Mouse (Mus musculus) cerebellum, postnatal 14 days (tissue): ENCODE results near the gene Gm10722.
A peak's percentile ranks its signal among the peaks of the same experiment; 100 is the strongest.
"Not testable (repeated sequence)": the region's sequence is repeated elsewhere in the genome, so short reads cannot be mapped to it uniquely, and the experiment has no call there.

Experiments
- DNase-seq, 2 experiments: peaks; one replicate each; pipeline ENCODE4 v3.0.0; 2021; ENCODE audit warnings: mixed read lengths in 2 of 2

Gene Gm10722

DNA sequence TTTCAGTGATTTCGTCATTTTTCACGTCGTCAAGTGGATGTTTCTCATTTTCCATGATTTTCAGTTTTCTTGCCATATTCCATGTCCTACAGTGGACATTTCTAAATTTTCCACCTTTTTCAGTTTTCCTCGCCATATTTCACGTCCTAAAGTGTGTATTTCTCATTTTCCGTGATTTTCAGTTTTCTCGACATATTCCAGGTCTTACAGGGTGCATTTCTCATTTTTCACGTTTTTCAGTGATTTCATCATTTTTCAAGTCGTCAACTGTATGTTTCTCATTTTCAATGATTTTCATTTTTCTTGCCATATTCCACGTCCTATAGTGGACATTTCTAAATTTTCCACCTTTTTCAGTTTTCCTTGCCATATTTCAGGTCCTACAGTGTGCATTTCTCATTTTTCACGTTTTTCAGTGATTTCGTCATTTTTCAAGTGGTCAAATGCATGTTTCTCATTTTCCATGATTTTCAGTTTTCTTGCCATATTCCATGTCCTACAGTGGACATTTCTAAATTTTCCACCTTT lies at the start of gene Gm10722:
Gene Gm10722, plus strand, starts transcription at position 478 of the 528 bp plus-strand sequence.
- DNase-seq = not testable (repeated sequence)

DNA sequence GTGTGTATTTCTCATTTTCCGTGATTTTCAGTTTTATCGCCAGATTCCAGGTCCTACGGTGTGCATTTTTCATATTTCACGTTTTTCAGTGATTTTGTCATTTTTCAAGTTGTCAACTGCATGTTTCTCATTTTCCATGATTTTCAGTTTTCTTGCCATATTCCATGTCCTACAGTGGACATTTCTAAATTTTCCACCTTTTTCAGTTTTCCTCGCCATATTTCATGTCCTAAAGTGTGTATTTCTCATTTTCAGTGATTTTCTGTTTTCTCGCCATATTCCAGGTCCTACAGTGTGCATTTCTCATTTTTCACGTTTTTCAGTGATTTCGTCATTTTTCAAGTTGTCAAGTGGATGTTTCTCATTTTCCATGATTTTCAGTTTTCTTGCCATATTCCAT lies 284 bp downstream of the Gm10722 start:
- not testable (repeated sequence) for DNase-seq

DNA sequence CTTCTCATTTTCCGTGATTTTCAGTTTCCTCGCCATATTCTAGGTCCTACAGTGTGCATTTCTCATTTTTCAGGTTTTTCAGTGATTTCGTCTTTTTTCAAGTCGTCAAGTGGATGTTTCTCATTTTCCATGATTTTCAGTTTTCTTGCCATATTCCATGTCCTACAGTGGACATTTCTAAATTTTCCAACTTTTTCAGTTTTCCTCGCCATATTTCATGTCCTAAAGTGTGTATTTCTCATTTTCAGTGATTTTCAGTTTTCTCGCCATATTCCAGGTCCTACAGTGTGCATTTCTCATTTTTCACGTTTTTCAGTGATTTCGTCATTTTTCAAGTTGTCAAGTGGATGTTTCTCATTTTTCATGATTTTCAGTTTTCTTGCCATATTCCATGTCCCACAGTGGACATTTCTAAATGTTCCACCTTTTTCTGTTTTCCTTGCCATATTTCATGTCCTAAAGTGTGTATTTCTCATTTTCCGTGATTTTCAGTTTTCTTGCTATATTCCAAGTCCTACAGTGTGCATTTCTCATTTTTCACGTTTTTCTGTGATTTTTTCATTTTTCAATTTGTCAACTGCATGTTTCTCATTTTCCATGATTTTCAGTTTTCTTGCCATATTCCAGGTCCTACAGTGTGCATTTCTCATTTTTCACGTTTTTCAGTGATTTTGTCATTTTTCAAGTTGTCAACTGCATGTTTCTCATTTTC lies 1.4 kb downstream of the Gm10722 start:
- peak; percentile 85 to 99 for DNase-seq

DNA sequence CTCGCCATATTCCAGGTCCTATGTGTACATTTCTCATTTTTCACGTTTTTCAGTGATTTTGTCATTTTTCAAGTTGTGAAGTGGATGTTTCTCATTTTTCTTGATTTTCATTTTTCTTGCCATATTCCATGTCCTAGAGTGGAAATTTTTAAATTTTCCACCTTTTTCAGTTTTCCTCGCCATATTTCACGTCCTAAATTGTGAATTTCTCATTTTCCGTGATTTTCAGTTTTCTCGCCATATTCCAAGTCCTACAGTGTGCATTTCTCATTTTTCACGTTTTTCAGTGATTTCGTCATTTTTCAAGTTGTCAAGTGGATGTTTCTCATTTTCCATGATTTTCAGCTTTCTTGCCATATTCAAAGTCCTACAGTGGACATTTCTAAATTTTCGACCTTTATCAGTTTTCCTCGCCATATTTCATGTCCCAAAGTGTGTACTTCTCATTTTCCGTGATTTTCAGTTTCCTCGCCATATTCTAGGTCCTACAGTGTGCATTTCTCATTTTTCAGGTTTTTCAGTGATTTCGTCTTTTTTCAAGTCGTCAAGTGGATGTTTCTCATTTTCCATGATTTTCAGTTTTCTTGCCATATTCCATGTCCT lies 2.2 kb downstream of the Gm10722 start, which contains the start of gene Gm11168:
Gene Gm11168, plus strand, starts transcription at position 553 of the 603 bp plus-strand sequence.
- DNase-seq = peak in 1 of 2 experiments; percentile 3

DNA sequence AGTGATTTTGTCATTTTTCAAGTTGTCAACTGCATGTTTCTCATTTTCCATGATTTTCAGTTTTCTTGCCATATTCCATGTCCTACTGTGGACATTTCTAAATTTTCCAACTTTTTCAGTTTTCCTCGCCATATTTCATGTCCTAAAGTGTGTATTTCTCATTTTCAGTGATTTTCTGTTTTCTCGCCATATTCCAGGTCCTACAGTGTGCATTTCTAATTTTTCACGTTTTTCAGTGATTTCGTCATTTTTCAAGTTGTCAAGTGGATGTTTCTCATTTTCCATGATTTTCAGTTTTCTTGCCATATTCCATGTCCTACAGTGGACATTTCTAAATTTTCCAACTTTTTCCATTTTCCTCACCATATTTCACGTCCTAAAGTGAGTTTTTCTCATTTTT lies 5.5 kb downstream of the Gm10722 start:
- DNase-seq = not testable (repeated sequence)

DNA sequence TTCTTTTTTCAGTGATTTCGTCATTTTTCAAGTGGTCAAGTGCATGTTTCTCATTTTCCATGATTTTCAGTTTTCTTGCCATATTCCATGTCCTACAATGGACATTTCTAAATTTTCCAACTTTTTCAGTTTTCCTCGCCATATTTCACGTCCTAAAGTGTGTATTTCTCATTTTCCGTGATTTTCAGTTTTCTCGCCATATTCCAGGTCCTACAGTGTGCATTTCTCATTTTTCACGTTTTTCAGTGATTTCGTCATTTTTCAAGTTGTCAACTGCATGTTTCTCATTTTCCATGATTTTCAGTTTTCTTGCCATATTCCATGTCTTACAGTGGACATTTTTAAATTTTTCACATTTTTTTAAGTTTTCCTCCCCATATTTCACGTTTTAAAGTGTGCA lies 5.9 kb downstream of the Gm10722 start:
- not testable (repeated sequence) for DNase-seq

DNA sequence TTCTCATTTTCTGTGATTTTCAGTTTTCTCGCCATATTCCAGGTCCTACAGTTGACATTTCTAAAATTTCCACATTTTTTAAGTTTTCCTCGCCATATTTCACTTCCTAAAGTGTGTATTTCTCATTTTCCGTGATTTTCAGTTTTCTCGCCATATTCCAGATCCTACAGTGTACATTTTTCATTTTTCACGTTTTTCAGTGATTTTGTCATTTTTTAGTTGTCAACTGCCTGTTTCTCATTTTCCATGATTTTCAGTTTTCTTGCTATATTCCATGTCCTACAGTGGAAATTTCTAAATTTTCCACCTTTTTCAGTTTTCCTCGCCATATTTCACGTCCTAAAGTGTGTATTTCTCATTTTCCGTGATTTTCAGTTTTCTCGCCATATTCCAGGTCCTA lies 6.5 kb downstream of the Gm10722 start:
- DNase-seq = peak in 1 of 2 experiments; percentile 4

DNA sequence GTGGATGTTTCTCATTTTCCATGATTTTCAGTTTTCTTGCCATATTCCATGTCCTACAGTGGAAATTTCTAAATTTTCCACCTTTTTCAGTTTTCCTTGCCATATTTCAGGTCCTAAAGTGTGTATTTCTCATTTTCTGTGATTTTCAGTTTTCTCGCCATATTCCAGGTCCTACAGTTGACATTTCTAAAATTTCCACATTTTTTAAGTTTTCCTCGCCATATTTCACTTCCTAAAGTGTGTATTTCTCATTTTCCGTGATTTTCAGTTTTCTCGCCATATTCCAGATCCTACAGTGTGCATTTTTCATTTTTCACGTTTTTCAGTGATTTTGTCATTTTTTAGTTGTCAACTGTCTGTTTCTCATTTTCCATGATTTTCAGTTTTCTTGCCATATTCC lies 8.6 kb downstream of the Gm10722 start:
- DNase-seq = not testable (repeated sequence)

DNA sequence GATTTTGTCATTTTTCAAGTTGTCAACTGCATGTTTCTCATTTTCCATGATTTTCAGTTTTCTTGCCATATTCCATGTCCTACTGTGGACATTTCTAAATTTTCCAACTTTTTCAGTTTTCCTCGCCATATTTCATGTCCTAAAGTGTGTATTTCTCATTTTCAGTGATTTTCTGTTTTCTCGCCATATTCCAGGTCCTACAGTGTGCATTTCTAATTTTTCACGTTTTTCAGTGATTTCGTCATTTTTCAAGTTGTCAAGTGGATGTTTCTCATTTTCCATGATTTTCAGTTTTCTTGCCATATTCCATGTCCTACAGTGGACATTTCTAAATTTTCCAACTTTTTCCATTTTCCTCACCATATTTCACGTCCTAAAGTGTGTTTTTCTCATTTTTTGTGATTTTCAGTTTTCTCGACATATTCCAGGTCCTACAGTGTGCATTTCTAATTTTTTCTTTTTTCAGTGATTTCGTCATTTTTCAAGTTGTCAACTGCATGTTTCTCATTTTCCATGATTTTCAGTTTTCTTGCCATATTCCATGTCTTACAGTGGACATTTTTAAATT lies 11.4 kb downstream of the Gm10722 start:
- DNase-seq = not testable (repeated sequence)

DNA sequence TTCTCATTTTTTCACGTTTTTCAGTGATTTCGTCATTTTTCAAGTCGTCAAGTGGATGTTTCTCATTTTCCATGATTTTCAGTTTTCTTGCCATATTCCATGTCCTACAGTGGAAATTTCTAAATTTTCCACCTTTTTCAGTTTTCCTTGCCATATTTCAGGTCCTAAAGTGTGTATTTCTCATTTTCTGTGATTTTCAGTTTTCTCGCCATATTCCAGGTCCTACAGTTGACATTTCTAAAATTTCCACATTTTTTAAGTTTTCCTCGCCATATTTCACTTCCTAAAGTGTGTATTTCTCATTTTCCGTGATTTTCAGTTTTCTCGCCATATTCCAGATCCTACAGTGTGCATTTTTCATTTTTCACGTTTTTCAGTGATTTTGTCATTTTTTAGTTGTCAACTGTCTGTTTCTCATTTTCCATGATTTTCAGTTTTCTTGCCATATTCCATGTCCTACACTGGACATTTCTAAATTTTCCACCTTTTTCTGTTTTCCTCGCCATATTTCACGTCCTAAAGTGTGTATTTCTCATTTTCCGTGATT lies 12.1 kb downstream of the Gm10722 start, which contains the start of gene Gm10721:
Gene Gm10721, plus strand, starts transcription at position 408 of the 547 bp plus-strand sequence.
- DNase-seq = not testable (repeated sequence)

DNA sequence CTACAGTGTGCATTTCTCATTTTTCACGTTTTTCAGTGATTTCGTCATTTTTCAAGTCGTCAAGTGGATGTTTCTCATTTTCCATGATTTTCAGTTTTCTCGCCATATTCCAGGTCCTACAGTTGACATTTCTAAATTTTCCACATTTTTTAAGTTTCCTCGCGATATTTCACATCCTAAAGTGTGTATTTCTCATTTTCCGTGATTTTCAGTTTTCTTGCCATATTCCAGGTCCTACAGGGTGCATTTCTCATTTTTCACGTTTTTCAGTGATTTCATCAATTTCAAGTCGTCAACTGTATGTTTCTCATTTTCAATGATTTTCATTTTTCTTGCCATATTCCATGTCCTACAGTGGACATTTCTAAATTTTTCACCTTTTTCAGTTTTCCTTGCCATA lies 14.6 kb downstream of the Gm10722 start, which contains the start of gene Gm10720:
Gene Gm10720, plus strand, starts transcription at position 301 of the 400 bp plus-strand sequence.
- not testable (repeated sequence) for DNase-seq

DNA sequence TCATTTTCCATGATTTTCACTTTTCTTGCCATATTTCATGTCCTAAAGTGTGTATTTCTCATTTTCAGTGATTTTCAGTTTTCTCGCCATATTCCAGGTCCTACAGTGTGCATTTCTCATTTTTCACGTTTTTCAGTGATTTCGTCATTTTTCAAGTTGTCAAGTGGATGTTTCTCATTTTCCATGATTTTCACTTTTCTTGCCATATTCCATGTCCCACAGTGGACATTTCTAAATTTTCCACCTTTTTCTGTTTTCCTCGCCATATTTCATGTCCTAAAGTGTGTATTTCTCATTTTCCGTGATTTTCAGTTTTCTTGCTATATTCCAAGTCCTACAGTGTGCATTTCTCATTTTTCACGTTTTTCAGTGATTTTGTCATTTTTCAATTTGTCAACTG lies 15.2 kb downstream of the Gm10722 start:
- peak in 1 of 2 experiments; percentile 2 for DNase-seq

DNA sequence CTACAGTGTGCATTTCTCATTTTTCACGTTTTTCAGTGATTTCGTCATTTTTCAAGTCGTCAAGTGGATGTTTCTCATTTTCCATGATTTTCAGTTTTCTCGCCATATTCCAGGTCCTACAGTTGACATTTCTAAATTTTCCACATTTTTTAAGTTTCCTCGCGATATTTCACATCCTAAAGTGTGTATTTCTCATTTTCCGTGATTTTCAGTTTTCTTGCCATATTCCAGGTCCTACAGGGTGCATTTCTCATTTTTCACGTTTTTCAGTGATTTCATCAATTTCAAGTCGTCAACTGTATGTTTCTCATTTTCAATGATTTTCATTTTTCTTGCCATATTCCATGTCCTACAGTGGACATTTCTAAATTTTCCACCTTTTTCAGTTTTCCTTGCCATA lies 16.4 kb downstream of the Gm10722 start, which contains the start of gene Gm10719:
Gene Gm10719, plus strand, starts transcription at position 301 of the 400 bp plus-strand sequence.
- not testable (repeated sequence) for DNase-seq

DNA sequence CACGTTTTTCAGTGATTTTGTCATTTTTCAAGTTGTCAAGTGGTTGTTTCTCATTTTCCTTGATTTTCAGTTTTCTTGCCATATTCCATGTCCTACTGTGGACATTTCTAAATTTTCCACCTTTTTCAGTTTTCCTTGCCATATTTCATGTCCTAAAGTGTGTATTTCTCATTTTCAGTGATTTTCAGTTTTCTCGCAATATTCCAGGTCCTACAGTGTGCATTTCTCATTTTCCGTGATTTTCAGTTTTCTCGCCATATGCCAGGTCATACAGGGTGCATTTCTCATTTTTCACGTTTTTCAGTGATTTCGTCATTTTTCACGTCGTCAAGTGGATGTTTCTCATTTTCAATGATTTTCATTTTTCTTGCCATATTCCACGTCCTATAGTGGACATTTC lies 18.2 kb downstream of the Gm10722 start:
- DNase-seq = peak; percentile 79 to 93

DNA sequence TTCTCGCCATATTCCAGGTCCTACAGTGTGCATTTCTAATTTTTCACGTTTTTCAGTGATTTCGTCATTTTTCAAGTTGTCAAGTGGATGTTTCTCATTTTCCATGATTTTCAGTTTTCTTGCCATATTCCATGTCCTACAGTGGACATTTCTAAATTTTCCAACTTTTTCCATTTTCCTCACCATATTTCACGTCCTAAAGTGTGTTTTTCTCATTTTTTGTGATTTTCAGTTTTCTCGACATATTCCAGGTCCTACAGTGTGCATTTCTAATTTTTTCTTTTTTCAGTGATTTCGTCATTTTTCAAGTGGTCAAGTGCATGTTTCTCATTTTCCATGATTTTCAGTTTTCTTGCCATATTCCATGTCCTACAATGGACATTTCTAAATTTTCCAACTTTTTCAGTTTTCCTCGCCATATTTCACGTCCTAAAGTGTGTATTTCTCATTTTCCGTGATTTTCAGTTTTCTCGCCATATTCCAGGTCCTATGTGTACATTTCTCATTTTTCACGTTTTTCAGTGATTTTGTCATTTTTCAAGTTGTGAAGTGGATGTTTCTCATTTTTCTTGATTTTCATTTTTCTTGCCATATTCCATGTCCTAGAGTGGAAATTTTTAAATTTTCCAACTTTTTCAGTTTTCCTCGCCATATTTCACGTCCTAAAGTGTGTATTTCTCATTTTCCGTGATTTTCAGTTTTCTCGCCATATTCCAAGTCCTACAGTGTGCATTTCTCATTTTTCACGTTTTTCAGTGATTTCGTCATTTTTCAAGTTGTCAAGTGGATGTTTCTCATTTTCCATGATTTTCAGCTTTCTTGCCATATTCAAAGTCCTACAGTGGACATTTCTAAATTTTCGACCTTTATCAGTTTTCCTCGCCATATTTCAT lies 19.4 kb downstream of the Gm10722 start:
- DNase-seq = peak; percentile 46 to 79

DNA sequence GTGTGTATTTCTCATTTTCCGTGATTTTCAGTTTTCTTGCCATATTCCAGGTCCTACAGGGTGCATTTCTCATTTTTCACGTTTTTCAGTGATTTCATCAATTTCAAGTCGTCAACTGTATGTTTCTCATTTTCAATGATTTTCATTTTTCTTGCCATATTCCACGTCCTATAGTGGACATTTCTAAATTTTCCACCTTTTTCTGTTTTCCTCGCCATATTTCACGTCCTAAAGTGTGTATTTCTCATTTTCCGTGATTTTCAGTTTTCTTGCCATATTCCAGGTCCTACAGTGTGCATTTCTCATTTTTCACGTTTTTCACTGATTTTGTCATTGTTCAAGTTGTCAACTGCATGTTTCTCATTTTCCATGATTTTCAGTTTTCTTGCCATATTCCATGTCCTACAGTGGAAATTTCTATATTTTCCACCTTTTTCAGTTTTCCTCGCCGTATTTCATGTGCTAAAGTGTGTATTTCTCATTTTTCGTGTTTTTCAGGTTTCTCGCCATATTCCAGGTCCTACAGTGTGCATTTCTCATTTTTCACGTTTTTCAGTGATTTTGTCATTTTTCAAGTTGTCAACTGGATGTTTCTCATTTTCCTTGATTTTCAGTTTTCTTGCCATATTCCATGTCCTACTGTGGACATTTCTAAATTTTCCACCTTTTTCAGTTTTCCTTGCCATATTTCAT lies 21.7 kb downstream of the Gm10722 start:
- not testable (repeated sequence) for DNase-seq

DNA sequence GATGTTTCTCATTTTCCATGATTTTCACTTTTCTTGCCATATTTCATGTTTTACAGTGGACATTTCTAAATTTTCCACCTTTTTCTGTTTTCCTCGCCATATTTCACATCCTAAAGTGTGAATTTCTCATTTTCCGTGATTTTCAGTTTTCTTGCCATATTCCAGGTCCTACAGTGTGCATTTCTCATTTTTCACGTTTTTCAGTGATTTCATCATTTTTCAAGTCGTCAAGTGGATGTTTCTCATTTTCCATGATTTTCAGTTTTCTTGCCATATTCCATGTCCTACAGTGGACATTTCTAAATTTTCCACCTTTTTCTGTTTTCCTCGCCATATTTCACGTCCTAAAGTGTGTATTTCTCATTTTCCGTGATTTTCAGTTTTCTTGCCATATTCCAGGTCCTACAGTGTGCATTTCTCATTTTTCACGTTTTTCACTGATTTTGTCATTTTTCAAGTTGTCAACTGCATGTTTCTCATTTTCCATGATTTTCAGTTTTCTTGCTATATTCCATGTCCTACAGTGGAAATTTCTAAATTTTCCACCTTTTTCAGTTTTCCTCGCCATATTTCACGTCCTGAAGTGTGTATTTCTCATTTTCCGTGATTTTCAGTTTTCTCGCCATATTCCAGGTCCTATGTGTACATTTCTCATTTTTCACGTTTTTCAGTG lies 22.7 kb downstream of the Gm10722 start, which contains the start of gene Gm10718:
Gene Gm10718, plus strand, starts transcription at position 236 of the 673 bp plus-strand sequence.
- DNase-seq = peak in 1 of 2 experiments; percentile 3

DNA sequence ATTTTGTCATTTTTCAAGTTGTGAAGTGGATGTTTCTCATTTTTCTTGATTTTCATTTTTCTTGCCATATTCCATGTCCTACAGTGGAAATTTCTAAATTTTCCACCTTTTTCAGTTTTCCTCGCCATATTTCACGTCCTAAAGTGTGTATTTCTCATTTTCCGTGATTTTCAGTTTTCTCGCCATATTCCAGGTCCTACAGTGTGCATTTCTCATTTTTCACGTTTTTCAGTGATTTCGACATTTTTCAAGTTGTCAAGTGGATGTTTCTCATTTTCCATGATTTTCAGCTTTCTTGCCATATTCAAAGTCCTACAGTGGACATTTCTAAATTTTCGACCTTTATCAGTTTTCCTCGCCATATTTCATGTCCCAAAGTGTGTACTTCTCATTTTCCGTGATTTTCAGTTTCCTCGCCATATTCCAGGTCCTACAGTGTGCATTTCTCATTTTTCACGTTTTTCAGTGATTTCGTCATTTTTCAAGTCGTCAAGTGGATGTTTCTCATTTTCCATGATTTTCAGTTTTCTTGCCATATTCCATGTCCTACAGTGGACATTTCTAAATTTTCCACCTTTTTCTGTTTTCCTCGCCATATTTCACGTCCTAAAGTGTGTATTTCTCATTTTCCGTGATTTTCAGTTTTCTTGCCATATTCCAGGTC lies 23.4 kb downstream of the Gm10722 start:
- not testable (repeated sequence) for DNase-seq

DNA sequence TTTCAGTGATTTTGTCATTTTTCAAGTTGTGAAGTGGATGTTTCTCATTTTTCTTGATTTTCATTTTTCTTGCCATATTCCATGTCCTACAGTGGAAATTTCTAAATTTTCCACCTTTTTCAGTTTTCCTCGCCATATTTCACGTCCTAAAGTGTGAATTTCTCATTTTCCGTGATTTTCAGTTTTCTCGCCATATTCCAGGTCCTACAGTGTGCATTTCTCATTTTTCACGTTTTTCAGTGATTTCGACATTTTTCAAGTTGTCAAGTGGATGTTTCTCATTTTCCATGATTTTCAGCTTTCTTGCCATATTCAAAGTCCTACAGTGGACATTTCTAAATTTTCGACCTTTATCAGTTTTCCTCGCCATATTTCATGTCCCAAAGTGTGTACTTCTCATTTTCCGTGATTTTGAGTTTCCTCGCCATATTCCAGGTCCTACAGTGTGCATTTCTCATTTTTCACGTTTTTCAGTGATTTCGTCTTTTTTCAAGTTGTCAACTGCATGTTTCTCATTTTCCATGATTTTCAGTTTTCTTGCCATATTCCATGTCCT lies 24.3 kb downstream of the Gm10722 start, which contains the start of gene Gm10717:
Gene Gm10717, plus strand, starts transcription at position 506 of the 556 bp plus-strand sequence.
- not testable (repeated sequence) for DNase-seq
